Comparison of ENCODE assay signal across 9 mouse cellular contexts in the genomic region with DNA sequence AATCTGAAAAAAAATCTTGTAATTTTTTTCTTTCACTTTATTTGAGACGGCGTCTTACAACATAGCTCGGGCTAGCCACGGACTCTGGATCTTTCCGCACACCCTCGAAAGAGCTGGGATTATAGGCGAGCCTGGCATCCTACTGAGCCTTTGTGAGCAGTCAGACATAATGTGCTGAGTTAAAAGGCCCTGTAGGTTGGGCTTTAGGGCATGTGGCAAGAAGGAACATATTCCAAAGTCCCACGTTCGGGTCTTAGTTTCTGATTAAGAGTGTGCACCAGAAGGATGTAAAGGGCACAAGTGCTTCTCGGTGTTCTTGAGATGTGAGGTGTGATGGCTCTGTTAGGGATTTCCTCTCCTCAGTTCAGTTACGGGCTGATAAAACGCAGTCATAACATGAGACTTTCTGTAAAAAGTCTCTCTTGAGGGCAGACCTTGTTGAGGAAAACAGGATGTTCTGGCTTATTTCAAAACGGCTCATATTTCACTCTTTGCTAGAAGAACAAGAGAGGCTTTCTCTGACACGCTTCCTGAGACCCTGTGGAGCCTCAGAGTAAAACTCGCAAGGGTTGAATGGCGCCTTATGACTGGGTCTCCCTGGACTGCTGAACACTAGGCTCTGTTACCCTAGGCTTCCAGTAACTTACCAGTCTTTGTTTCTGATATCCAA.
A peak's percentile ranks its signal among the peaks of the same experiment; 100 is the strongest.
DNase-seq lines count a peak whose midpoint lies in the region; ATAC-seq lines count a peak whose summit lies in the region.
"Had no signal": no experiment of that assay in that cellular context is flagged by ENCODE, and none has a peak within 500 bp of the region (broad histone marks: within the 10 kb centered on the region; RNA-seq: fewer than 3 reads in every experiment).

No protein-coding gene starts in this region.

- no peak overlapping the region for H3K9ac ChIP-seq in forebrain, embryonic 13.5 days
- no peak overlapping the region for H3K9ac ChIP-seq in midbrain, embryonic 14.5 days (replicated peaks; ENCODE audit: low read length)

- peaks cover 23% of the 10 kb centered on the region for H3K4me1 ChIP-seq in forebrain, embryonic 10.5 days
- peaks cover 19% of the 10 kb centered on the region for H3K4me1 ChIP-seq in forebrain, embryonic 13.5 days
- H3K4me1 ChIP-seq in hindbrain, embryonic 10.5 days (replicated peaks), result peaks cover 15% of the 10 kb centered on the region
- H3K4me1 ChIP-seq in midbrain, embryonic 14.5 days (ENCODE audit: control insufficient read depth, insufficient read depth, low read length), result peaks cover 6% of the 10 kb centered on the region; the same call in 1 of the 2 replicates

- ATAC-seq in forebrain, embryonic 13.5 days, result no peak
- no peak for ATAC-seq in midbrain, embryonic 14.5 days (ENCODE audit: low FRiP score, low TSS enrichment)

- H3K4me2 ChIP-seq in forebrain, embryonic 13.5 days, result no peak overlapping the region; the same call in 1 of the 2 replicates
- H3K4me2 ChIP-seq in midbrain, embryonic 14.5 days (ENCODE audit: low read length), result no peak overlapping the region

- H3K9me3 ChIP-seq in forebrain, embryonic 10.5 days, result no peaks in the 10 kb centered on the region
- H3K9me3 ChIP-seq in forebrain, embryonic 13.5 days (replicated peaks), result no peaks in the 10 kb centered on the region
- H3K9me3 ChIP-seq in hindbrain, embryonic 10.5 days, result no peaks in the 10 kb centered on the region
- no peaks in the 10 kb centered on the region for H3K9me3 ChIP-seq in midbrain, embryonic 14.5 days (ENCODE audit: control insufficient read depth, low read length)

- no peak for DNase-seq in forebrain, embryonic 10.5 days (ENCODE audit: extremely low spot score, low spot score)
- peak; percentile 68 for DNase-seq in embryo, embryonic 10 days (ENCODE audit: low spot score)
- peak; percentile 51 for DNase-seq in hindbrain, embryonic 10.5 days (ENCODE audit: low spot score)
- peak; percentile 18 for DNase-seq in midbrain, embryonic 14.5 days
- DNase-seq in cerebellum, postnatal 10 days, result no peak
- no peak for DNase-seq in layer of hippocampus, adult 9-11 months
- no peak for DNase-seq in adipocyte (ENCODE audit: low spot score)
- DNase-seq: layer of hippocampus, postnatal 36 days had no signal

- peak overlapping the region; percentile 10; the same call in 1 of the 2 replicates for H3K4me3 ChIP-seq in forebrain, embryonic 10.5 days
- no peak overlapping the region for H3K4me3 ChIP-seq in forebrain, embryonic 13.5 days
- H3K4me3 ChIP-seq in hindbrain, embryonic 10.5 days, result no peak overlapping the region
- no peak overlapping the region for H3K4me3 ChIP-seq in midbrain, embryonic 14.5 days (replicated peaks; ENCODE audit: low read depth, low read length)

- no peaks in the 10 kb centered on the region for H3K36me3 ChIP-seq in forebrain, embryonic 10.5 days (replicated peaks)
- no peaks in the 10 kb centered on the region for H3K36me3 ChIP-seq in forebrain, embryonic 13.5 days (ENCODE audit: poor library complexity, severe bottlenecking)
- H3K36me3 ChIP-seq in hindbrain, embryonic 10.5 days, result no peaks in the 10 kb centered on the region
- H3K36me3 ChIP-seq in midbrain, embryonic 14.5 days (ENCODE audit: control insufficient read depth, insufficient read depth, low read length), result no peaks in the 10 kb centered on the region

- 49% methylated on average over 16 of the region's 16 CpGs for WGBS in forebrain, embryonic 10.5 days
- 51% methylated on average over 16 of the region's 16 CpGs for WGBS in forebrain, embryonic 13.5 days
- 56% methylated on average over 16 of the region's 16 CpGs for WGBS in hindbrain, embryonic 10.5 days
- WGBS in midbrain, embryonic 14.5 days, result 64% methylated on average over 16 of the region's 16 CpGs

- peak overlapping the region; percentile 79 for H3K27ac ChIP-seq in forebrain, embryonic 10.5 days
- no peak overlapping the region for H3K27ac ChIP-seq in forebrain, embryonic 13.5 days
- H3K27ac ChIP-seq in hindbrain, embryonic 10.5 days, result peak overlapping the region; percentile 72
- no peak overlapping the region for H3K27ac ChIP-seq in midbrain, embryonic 14.5 days (replicated peaks; ENCODE audit: low read depth, low read length)

- no peaks in the 10 kb centered on the region for H3K27me3 ChIP-seq in forebrain, embryonic 10.5 days (ENCODE audit: poor library complexity, severe bottlenecking)
- no peaks in the 10 kb centered on the region for H3K27me3 ChIP-seq in forebrain, embryonic 13.5 days
- H3K27me3 ChIP-seq in hindbrain, embryonic 10.5 days (ENCODE audit: insufficient read depth, poor library complexity, severe bottlenecking), result no peaks in the 10 kb centered on the region
- H3K27me3 ChIP-seq in midbrain, embryonic 14.5 days (ENCODE audit: control insufficient read depth, insufficient read depth, low read length), result no peaks in the 10 kb centered on the region

Comparison
In these comparisons a context has a peak if more than half of its experiments do, and no peak if none do; other contexts are left out.
1. H3K27ac ChIP-seq: peak in forebrain, embryonic 10.5 days (single experiment) and hindbrain, embryonic 10.5 days (single experiment); none in forebrain, embryonic 13.5 days (single experiment) and midbrain, embryonic 14.5 days (single experiment).
2. DNase-seq: peak in embryo, embryonic 10 days (single experiment), hindbrain, embryonic 10.5 days (single experiment) and midbrain, embryonic 14.5 days (single experiment); none in forebrain, embryonic 10.5 days (single experiment), cerebellum, postnatal 10 days (0 of 2), layer of hippocampus, adult 9-11 months (single experiment) and adipocyte (single experiment).